Mouse (Mus musculus) Patski (cell line): ENCODE results near the gene Phf23. TPM values are rescaled to one million over a fixed set of nuclear protein-coding genes. Genes with fewer than 3 reads are reported as not detected.
"Not testable (repeated sequence)": the region's sequence is repeated elsewhere in the genome, so short reads cannot be mapped to it uniquely, and the experiment has no call there.

Experiments
- ATAC-seq: fragments of 100-300 bp; one replicate; pipeline ENCODE4 v1.8.0; 2021
- CTCF ChIA-PET: fragments of 350-600 bp; sonication (Branson Sonifier 250); formaldehyde crosslinking; loops from one replicate; lab custom pipeline; 2022; ENCODE audit warnings: inconsistent platforms; lab: Charles Lee
- POLR2A ChIA-PET: fragments of 350-600 bp; sonication (Branson Sonifier 250); formaldehyde crosslinking; loops from one replicate; lab custom pipeline; 2022; ENCODE audit warnings: antibody characterized with exemption, inconsistent platforms; lab: Charles Lee
- DNase-seq: peaks from one replicate; pipeline ENCODE4 v3.0.0-alpha.2; 2011; ENCODE audit warnings: low read depth, low spot score
- H3K27me3 ChIP-seq: fragments of 371-371 bp; one replicate; pipeline ENCODE4 v1.5.1; 2021
- CTCF ChIP-seq: fragments of 100-300 bp; IDR thresholded peaks from one replicate; pipeline ENCODE4 v1.5.1; 2021
- in situ Hi-C: fragments of 300-500 bp; cut with MboI; formaldehyde crosslinking; loops from 3 replicates; pipeline ENCODE4 v1.11.1; 2018; ENCODE audit warnings: low pct_unique_long_range_greater_than_20kb, mixed read lengths
- polyA plus RNA-seq: library from polyadenylated mRNA; unstranded; gene quantifications from one replicate; pipeline ENCODE4 v1.2.3, GENCODE M21; 2021

Phf23 gene
- polyA plus RNA-seq, 1 experiment from 2014 or later = 76.1 TPM

- DNase-seq (no peak), ATAC-seq (no peak)
- no peak for TF ChIP-seq CTCF
- POLR2A ChIA-PET = no interaction called here
- in situ Hi-C loops = no loop called here
- CTCF ChIA-PET = no interaction called here
- H3K27me3 ChIP-seq = no peaks in the 10 kb centered on the region
These were observed 17.4 kb downstream of the Phf23 start for GRCm38 (mm10) chr11:70012931-70013330.

- no peaks in the 10 kb centered on the region for H3K27me3 ChIP-seq
- in situ Hi-C loops = no loop called here
- CTCF ChIA-PET = interaction anchor here (2.4 kb wide), 1 partner anchor 8 kb away, joined by 14 read pairs; no protein-coding TSS in a partner anchor
- ATAC-seq = no peak
- DNase-seq = no peak
- POLR2A ChIA-PET = interaction anchor here (0.6 to 1.7 kb wide), 2 partner anchors 10 to 42 kb away, joined by 3 to 6 read pairs; no protein-coding TSS in a partner anchor
- no peak for TF ChIP-seq CTCF
These were observed 17.8 kb downstream of the Phf23 start for GRCm38 (mm10) chr11:70013408-70013807.

GRCm38 (mm10) chr11:70014051-70014450, 18.5 kb downstream of the Phf23 start:
- ATAC-seq (no peak), DNase-seq (no peak)
- ChIA-PET CTCF (interaction anchor here (1.5 to 2.4 kb wide), 2 partner anchors 9 to 12 kb away, joined by 7 to 14 read pairs; no protein-coding TSS in a partner anchor), POLR2A (interaction anchor here (0.6 to 1.7 kb wide), 3 partner anchors 11 to 42 kb away, joined by 3 to 6 read pairs (median 3); no protein-coding TSS in a partner anchor)
- H3K27me3 ChIP-seq = no peaks in the 10 kb centered on the region
- TF ChIP-seq CTCF = no peak
- in situ Hi-C loops = no loop called here

- POLR2A ChIA-PET = interaction anchor here (0.5 to 1.7 kb wide), 5 partner anchors 12 to 194 kb away, joined by 3 to 7 read pairs (median 6); no protein-coding TSS in a partner anchor
- CTCF ChIA-PET = interaction anchor here (1.5 to 2.4 kb wide), 2 partner anchors 10 to 13 kb away, joined by 7 to 14 read pairs; no protein-coding TSS in a partner anchor
- no peak for DNase-seq
- in situ Hi-C loops = no loop called here
- no peaks in the 10 kb centered on the region for H3K27me3 ChIP-seq
- ATAC-seq = peak; percentile 67
- no peak for TF ChIP-seq CTCF
These were observed 19.4 kb downstream of the Phf23 start, which contains the start of gene Acadvl for GRCm38 (mm10) chr11:70014880-70015558. Acadvl (minus strand) TSS chr11:70015411.

GRCm38 (mm10) chr11:70015677-70016076, 20.1 kb downstream of the Phf23 start:
- ATAC-seq (no peak), DNase-seq (no peak)
- ChIA-PET POLR2A (interaction anchor here (1.3 to 1.4 kb wide), 2 partner anchors 11 to 19 kb away, joined by 3 to 7 read pairs; no protein-coding TSS in a partner anchor), CTCF (interaction anchor here (2.4 kb wide), 1 partner anchor 11 kb away, joined by 14 read pairs; no protein-coding TSS in a partner anchor)
- no peak for TF ChIP-seq CTCF
- H3K27me3 ChIP-seq = no peaks in the 10 kb centered on the region
- in situ Hi-C loops = no loop called here

- in situ Hi-C loops, H3K27me3 ChIP-seq, POLR2A ChIA-PET, DNase-seq, ATAC-seq: not testable (repeated sequence)
- CTCF ChIA-PET = interaction anchor here (1.4 kb wide), 2 partner anchors 10 to 14 kb away, joined by 3 to 6 read pairs; no protein-coding TSS in a partner anchor
These were observed 20.6 kb downstream of the Phf23 start for GRCm38 (mm10) chr11:70016177-70016576.

- ChIA-PET POLR2A (no interaction called here), CTCF (interaction anchor here (0.5 to 1.4 kb wide), 3 partner anchors 11 to 584 kb away, joined by 3 to 6 read pairs (median 3); no protein-coding TSS in a partner anchor)
- in situ Hi-C loops = no loop called here
- TF ChIP-seq CTCF = no peak
- DNase-seq (no peak), ATAC-seq (no peak)
- H3K27me3 ChIP-seq = no peaks in the 10 kb centered on the region
These were observed 21.1 kb downstream of the Phf23 start, which contains the start of gene Dlg4 for GRCm38 (mm10) chr11:70016669-70017068. Dlg4 (plus strand) TSS chr11:70016942.

GRCm38 (mm10) chr11:70017199-70017767, 21.7 kb downstream of the Phf23 start:
- POLR2A ChIA-PET = no interaction called here

GRCm38 (mm10) chr11:70018131-70018990, 22.8 kb downstream of the Phf23 start:
- H3K27me3 ChIP-seq = no peaks in the 10 kb centered on the region
- ATAC-seq (no peak), DNase-seq (no peak)
- ChIA-PET POLR2A (no interaction called here), CTCF (no interaction called here)
- in situ Hi-C loops = no loop called here
- no peak for TF ChIP-seq CTCF

More at GRCm38 (mm10) chr11:70017199-70017767, 21.7 kb downstream of the Phf23 start:
- no peak for TF ChIP-seq CTCF
- CTCF ChIA-PET = interaction anchor here (0.5 to 1.4 kb wide), 3 partner anchors 11 to 583 kb away, joined by 3 to 6 read pairs (median 3); no protein-coding TSS in a partner anchor
- H3K27me3 ChIP-seq = no peaks in the 10 kb centered on the region
- in situ Hi-C loops = no loop called here
- DNase-seq = no peak
- ATAC-seq = no peak
